Mouse (Mus musculus) cortical plate, adult 2 months (tissue): ENCODE measurements around the gene Nlrc5.

ENCODE experiments used
- CTCF ChIP-seq: fragments of 200-500 bp; IDR thresholded peaks from 2 replicates; pipeline ENCODE4 v1.5.1; 2011; ENCODE audit warnings: mild to moderate bottlenecking, control low read depth, low read length; ENCODE audit not compliant: insufficient read depth; ENCODE audit errors: extremely low read depth
- POLR2A ChIP-seq: fragments of 200-500 bp; IDR thresholded peaks from 2 replicates; pipeline ENCODE4 v1.6.1; 2011; ENCODE audit warnings: mild to moderate bottlenecking, low read length, control low read depth; ENCODE audit not compliant: insufficient read depth; ENCODE audit errors: extremely low read depth

DNA sequence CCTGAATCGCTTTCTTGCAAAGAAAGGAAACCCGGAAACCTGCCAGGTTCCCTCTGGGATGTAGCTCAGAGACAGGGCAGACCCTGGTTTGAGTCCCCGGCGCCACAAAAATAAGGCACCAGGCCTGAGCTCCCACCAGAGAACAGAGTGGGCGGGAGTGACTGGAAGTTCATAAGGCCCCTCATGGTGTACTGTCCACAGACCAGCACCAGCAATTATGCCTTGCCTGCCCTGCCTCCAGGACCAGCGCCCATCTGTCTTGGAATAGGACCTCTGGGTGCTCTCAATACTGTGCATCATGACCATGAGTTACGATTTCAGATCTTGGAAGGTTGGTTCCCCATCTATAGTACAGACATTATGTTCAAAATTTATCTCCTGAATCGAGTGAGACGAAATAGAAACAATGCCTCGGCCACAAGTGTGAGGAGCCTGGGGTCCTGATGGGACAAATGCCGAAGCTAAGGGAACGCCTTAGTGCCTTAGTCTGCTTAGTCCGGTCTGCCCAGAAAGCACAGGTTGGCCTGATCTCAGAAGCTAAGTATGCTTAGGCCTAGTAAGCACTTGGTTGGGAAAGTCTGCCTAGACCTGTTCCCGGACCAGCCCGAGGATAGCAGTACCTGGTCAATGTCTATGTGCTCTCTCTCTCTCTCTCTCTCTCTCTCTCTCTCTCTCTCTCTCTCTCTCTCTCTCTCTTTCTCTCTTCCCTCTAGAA is 1.4 kb downstream of the Nlrc5 start:
- TF ChIP-seq CTCF (no peak), POLR2A (no peak)
